Comparison of ENCODE assay signal across 8 mouse cellular contexts in genomic region chr8:57353346-57354305, GRCm38 (mm10). TPM values are rescaled to one million over a fixed set of nuclear protein-coding genes. Genes with fewer than 3 reads are reported as not detected.
DNase-seq lines count a peak whose midpoint lies in the region; ATAC-seq lines count a peak whose summit lies in the region.

No protein-coding gene starts in this region.

- peak overlapping the region; percentile 61 for H3K4me2 ChIP-seq in heart, embryonic 14.5 days (ENCODE audit: low read length)
- peak overlapping the region; percentile 80 for H3K4me2 ChIP-seq in midbrain, embryonic 12.5 days (replicated peaks)

- peak overlapping the region; percentile 60 to 93 for H3K4me3 ChIP-seq in heart, embryonic 14.5 days (ENCODE audit: control insufficient read depth in 1 of 2, insufficient read depth in 1 of 2, low read depth in 1 of 2, low read length in 2 of 2)
- H3K4me3 ChIP-seq in midbrain, embryonic 12.5 days, result peak overlapping the region; percentile 46

- peak overlapping the region; percentile 93 to 95 for H3K27ac ChIP-seq in heart, embryonic 14.5 days (replicated peaks in 1 of 2; ENCODE audit: control insufficient read depth in 1 of 2, insufficient read depth in 1 of 2, low read depth in 2 of 2, low read length in 2 of 2)
- no peak overlapping the region for H3K27ac ChIP-seq in midbrain, embryonic 12.5 days (replicated peaks)

- H3K9me3 ChIP-seq in heart, embryonic 14.5 days (ENCODE audit: control insufficient read depth, low read length), result no peaks in the 10 kb centered on the region
- no peaks in the 10 kb centered on the region for H3K9me3 ChIP-seq in midbrain, embryonic 12.5 days

- WGBS in heart, embryonic 14.5 days, result 4% methylated on average over 37 of the region's 37 CpGs
- under 1% methylated on average over 37 of the region's 37 CpGs for WGBS in midbrain, embryonic 12.5 days

- peak; percentile 63 for ATAC-seq in common myeloid progenitor, adult 5-6 weeks (replicated peaks; ENCODE audit: low read depth, poor library complexity, severe bottlenecking)
- ATAC-seq in heart, embryonic 14.5 days (ENCODE audit: insufficient number of reproducible peaks, insufficient read depth, low FRiP score, low read depth), result peak; percentile 86
- peak; percentile 97 for ATAC-seq in midbrain, embryonic 12.5 days (ENCODE audit: low FRiP score, low read depth)
- ATAC-seq in erythroid progenitor cell, adult 5-6 weeks (replicated peaks; ENCODE audit: low FRiP score, poor library complexity, severe bottlenecking), result no peak

- H3K9ac ChIP-seq in heart, embryonic 14.5 days (ENCODE audit: low read length), result peak overlapping the region; percentile 86
- peak overlapping the region; percentile 52 for H3K9ac ChIP-seq in midbrain, embryonic 12.5 days (replicated peaks)

- peaks cover 15 to 42% of the 10 kb centered on the region in 2 experiments for H3K4me1 ChIP-seq in heart, embryonic 14.5 days (ENCODE audit: control insufficient read depth in 2 of 2, insufficient read depth in 2 of 2, low read length in 2 of 2)
- H3K4me1 ChIP-seq in midbrain, embryonic 12.5 days, result peaks cover 10% of the 10 kb centered on the region

- peak; percentile 74 for DNase-seq in left cerebral cortex, postnatal 4 days
- no peak for DNase-seq in left cerebral cortex, adult 18-20 months (ENCODE audit: low spot score in 2 of 2)
- DNase-seq in kidney, postnatal 14 days, result peak; percentile 25
- no peak for DNase-seq in cerebellum, adult 9-11 months

- H3K36me3 ChIP-seq in heart, embryonic 14.5 days (ENCODE audit: control insufficient read depth, insufficient read depth, low read length), result no peaks in the 10 kb centered on the region
- no peaks in the 10 kb centered on the region for H3K36me3 ChIP-seq in midbrain, embryonic 12.5 days

- intact Hi-C loops in left cerebral cortex, postnatal 4 days (cut with DNase I), result no loop called here

- H3K27me3 ChIP-seq in heart, embryonic 14.5 days (ENCODE audit: control insufficient read depth, insufficient read depth, low read length), result no peaks in the 10 kb centered on the region
- peaks cover 66% of the 10 kb centered on the region for H3K27me3 ChIP-seq in midbrain, embryonic 12.5 days

RNA-seq across cellular contexts. Expression of gene Hand2, which starts 32.8 kb away (rescaled TPM):
- not detected for total RNA-seq in left cerebral cortex, postnatal 4 days (2021)
- not detected for total RNA-seq in left cerebral cortex, adult 18-20 months (2021)
- not detected in 2 replicates for total RNA-seq in common myeloid progenitor, adult 5-6 weeks (2017)
- 16.3 and 17.4 TPM in 2 replicates for polyA plus RNA-seq in heart, embryonic 14.5 days (2014; fragmentation: Nextera tagmentation; extraction: Ambion mirVana)
- not detected in 2 replicates for polyA plus RNA-seq in midbrain, embryonic 12.5 days (2016; fragmentation: Nextera tagmentation; extraction: Ambion mirVana)
- not detected in 2 replicates for total RNA-seq in erythroid progenitor cell, adult 5-6 weeks (2015; ENCODE audit: low replicate concordance)
- total RNA-seq in erythroid progenitor cell, adult 5-6 weeks (2017; ENCODE audit: low replicate concordance), result not detected in 2 replicates

Comparison
In these comparisons a context has a peak if more than half of its experiments do, and no peak if none do; other contexts are left out.
1. DNase-seq: peak in left cerebral cortex, postnatal 4 days (single experiment) and kidney, postnatal 14 days (single experiment); none in left cerebral cortex, adult 18-20 months (0 of 2) and cerebellum, adult 9-11 months (single experiment).